Mouse (Mus musculus): Measurements from ENCODE around the gene Asic2. TPM values are rescaled to one million over a fixed set of nuclear protein-coding genes. Genes with fewer than 3 reads are reported as not detected.

The Asic2 gene
- polyA plus RNA-seq, 1 experiment, result 0.08 TPM

DNA sequence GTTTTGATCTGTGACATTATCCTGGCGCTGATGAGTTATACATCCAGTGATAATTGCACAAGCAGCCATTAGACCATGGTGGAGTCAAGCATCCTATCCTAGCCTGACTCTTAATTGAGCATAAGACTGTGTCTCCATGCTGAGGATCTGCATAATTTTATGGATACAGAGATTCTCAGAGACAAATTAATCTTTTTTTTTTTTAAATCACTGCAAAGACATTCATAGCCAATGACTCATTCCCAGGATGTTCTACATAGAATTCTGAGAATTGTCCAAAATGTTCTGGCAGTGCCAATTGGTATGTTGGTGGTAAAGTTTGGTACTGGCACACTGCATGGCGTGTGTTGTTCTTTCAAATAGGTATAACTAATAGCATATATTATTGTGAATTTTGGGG is 272.8 kb downstream of the Asic2 start:
- no peak overlapping the region for H3K27ac ChIP-seq (ENCODE audit: control insufficient read depth, insufficient read depth, low read length)
- H3K4me1 ChIP-seq (replicated peaks; ENCODE audit: control insufficient read depth, insufficient read depth, low read length), result no peaks in the 10 kb centered on the region
- no peaks in the 10 kb centered on the region for H3K36me3 ChIP-seq (ENCODE audit: control insufficient read depth, insufficient read depth, low read length)
- H3K4me3 ChIP-seq (ENCODE audit: control insufficient read depth, insufficient read depth, low read length), result no peak overlapping the region
- TF ChIP-seq CTCF (IDR thresholded peaks at IDR 0.05; ENCODE audit: borderline replicate concordance, control insufficient read depth, extremely low read depth, insufficient read depth, low read length, poor library complexity) (no peak), POLR2A (IDR thresholded peaks at IDR 0.05; ENCODE audit: control insufficient read depth, extremely low read depth, insufficient read depth, low read length, poor library complexity) (no peak)
- 88% methylated on average over 2 of the region's 2 CpGs for WGBS
- no peak for DNase-seq
- H3K27me3 ChIP-seq (ENCODE audit: control insufficient read depth, insufficient read depth, low read length), result no peaks in the 10 kb centered on the region

DNA sequence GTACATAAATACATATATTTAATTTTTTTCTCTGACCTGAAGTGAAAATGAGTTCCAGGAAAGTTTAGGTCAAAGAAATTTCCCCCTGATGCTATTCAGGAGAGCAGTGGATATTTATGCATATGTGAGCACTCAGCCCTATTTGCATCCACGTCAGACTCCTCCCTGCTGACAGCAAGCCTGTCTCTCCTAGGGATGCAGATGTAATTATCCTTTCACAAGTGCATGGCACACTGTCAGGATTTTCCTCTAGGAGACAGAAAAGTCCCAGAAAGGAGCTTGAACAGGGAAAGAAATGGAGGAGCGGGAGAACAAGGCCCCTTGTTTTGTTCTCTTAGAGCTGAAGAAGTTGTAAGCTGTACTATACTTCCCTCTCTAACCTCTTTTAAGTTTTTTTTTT is 287.7 kb downstream of the Asic2 start:
- 85% methylated on average over 2 of the region's 2 CpGs for WGBS
- Histone ChIP-seq H3K4me3 (ENCODE audit: control insufficient read depth, insufficient read depth, low read length) (no peak overlapping the region), H3K27ac (ENCODE audit: control insufficient read depth, insufficient read depth, low read length) (no peak overlapping the region), H3K4me1 (replicated peaks; ENCODE audit: control insufficient read depth, insufficient read depth, low read length) (no peaks in the 10 kb centered on the region), H3K36me3 (ENCODE audit: control insufficient read depth, insufficient read depth, low read length) (no peaks in the 10 kb centered on the region), H3K27me3 (ENCODE audit: control insufficient read depth, insufficient read depth, low read length) (no peaks in the 10 kb centered on the region)
- DNase-seq, result no peak
- TF ChIP-seq POLR2A (IDR thresholded peaks at IDR 0.05; ENCODE audit: control insufficient read depth, extremely low read depth, insufficient read depth, low read length, poor library complexity), result no peak
- TF ChIP-seq CTCF (IDR thresholded peaks at IDR 0.05; ENCODE audit: borderline replicate concordance, control insufficient read depth, extremely low read depth, insufficient read depth, low read length, poor library complexity), result no peak

DNA sequence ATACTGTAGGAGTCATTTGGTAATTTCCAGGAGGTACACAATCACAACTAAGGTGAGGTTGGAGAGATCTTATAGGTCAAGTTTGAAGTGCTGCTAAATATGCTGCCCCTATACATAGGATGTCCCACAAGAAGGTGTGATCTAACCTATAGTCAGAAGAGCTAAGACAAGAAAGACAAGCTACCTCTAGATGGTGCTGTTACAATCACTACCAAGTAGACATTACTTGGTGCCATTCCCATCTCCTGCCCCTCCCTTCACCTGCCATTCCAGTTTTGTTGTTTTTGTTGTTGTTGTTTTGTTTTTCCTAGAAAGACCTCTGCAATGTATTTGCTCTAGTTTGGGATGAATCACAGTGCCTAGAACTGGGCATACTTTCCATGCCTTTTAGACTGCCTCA is 296.5 kb downstream of the Asic2 start:
- Histone ChIP-seq H3K27ac (ENCODE audit: control insufficient read depth, insufficient read depth, low read length) (no peak overlapping the region), H3K27me3 (ENCODE audit: control insufficient read depth, insufficient read depth, low read length) (no peaks in the 10 kb centered on the region), H3K4me1 (replicated peaks; ENCODE audit: control insufficient read depth, insufficient read depth, low read length) (no peaks in the 10 kb centered on the region), H3K36me3 (ENCODE audit: control insufficient read depth, insufficient read depth, low read length) (no peaks in the 10 kb centered on the region), H3K4me3 (ENCODE audit: control insufficient read depth, insufficient read depth, low read length) (no peak overlapping the region)
- no peak for DNase-seq
- TF ChIP-seq CTCF (IDR thresholded peaks at IDR 0.05; ENCODE audit: borderline replicate concordance, control insufficient read depth, extremely low read depth, insufficient read depth, low read length, poor library complexity) (no peak), POLR2A (IDR thresholded peaks at IDR 0.05; ENCODE audit: control insufficient read depth, extremely low read depth, insufficient read depth, low read length, poor library complexity) (no peak)

DNA sequence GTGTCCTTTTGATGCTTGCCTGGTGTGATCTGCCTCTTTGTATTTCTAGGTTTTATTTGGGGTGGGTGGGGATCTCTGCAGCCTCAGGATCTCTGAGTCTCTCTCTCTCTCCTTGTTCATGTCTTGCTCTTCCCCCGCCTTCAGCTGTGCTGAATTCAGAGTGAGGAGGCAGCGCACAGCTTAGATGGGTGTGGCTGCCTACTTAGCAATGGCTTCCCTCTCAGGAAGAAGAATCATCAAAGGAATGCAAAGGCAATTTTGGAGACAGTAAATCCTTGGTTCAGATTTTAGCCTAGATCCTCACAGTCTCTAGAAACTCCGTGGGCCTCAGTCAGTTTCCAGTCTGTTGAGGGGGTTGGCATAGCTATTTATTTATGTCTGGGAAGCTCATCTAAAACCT is 297.8 kb downstream of the Asic2 start:
- DNase-seq, result no peak

DNA sequence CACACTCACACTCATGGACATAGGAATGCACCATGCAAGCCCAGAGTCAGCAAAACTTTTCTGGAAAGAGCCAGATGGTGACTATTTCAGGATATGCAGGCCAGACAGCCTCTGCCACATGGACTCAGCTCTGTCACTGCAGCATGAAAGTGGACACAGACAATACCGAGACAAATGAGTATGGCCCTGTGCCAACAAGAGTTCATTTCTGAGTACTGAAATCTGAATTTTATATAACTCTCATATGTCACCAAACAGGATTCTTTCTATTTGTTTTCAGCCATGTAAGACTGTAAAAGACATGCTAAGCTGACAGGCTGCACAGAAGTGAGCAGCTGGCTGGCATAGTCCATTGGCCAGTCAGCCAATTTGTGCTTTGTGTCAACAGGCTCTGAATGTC is 309.4 kb downstream of the Asic2 start:
- Histone ChIP-seq H3K27ac (ENCODE audit: control insufficient read depth, insufficient read depth, low read length) (no peak overlapping the region), H3K4me3 (ENCODE audit: control insufficient read depth, insufficient read depth, low read length) (no peak overlapping the region), H3K36me3 (ENCODE audit: control insufficient read depth, insufficient read depth, low read length) (no peaks in the 10 kb centered on the region), H3K27me3 (ENCODE audit: control insufficient read depth, insufficient read depth, low read length) (no peaks in the 10 kb centered on the region), H3K4me1 (replicated peaks; ENCODE audit: control insufficient read depth, insufficient read depth, low read length) (no peaks in the 10 kb centered on the region)
- DNase-seq, result no peak
- 82% methylated on average over 1 of the region's 1 CpGs for WGBS
- TF ChIP-seq CTCF (IDR thresholded peaks at IDR 0.05; ENCODE audit: borderline replicate concordance, control insufficient read depth, extremely low read depth, insufficient read depth, low read length, poor library complexity) (no peak), POLR2A (IDR thresholded peaks at IDR 0.05; ENCODE audit: control insufficient read depth, extremely low read depth, insufficient read depth, low read length, poor library complexity) (no peak)

More for the DNA sequence above, 297.8 kb downstream of the Asic2 start:
- no peaks in the 10 kb centered on the region for H3K4me1 ChIP-seq (replicated peaks; ENCODE audit: control insufficient read depth, insufficient read depth, low read length)
- 68% methylated on average over 3 of the region's 3 CpGs for WGBS
- no peak for TF ChIP-seq CTCF (IDR thresholded peaks at IDR 0.05; ENCODE audit: borderline replicate concordance, control insufficient read depth, extremely low read depth, insufficient read depth, low read length, poor library complexity)
- TF ChIP-seq POLR2A (IDR thresholded peaks at IDR 0.05; ENCODE audit: control insufficient read depth, extremely low read depth, insufficient read depth, low read length, poor library complexity), result no peak
- no peaks in the 10 kb centered on the region for H3K36me3 ChIP-seq (ENCODE audit: control insufficient read depth, insufficient read depth, low read length)
- no peaks in the 10 kb centered on the region for H3K27me3 ChIP-seq (ENCODE audit: control insufficient read depth, insufficient read depth, low read length)
- H3K27ac ChIP-seq (ENCODE audit: control insufficient read depth, insufficient read depth, low read length), result no peak overlapping the region
- no peak overlapping the region for H3K4me3 ChIP-seq (ENCODE audit: control insufficient read depth, insufficient read depth, low read length)

DNA sequence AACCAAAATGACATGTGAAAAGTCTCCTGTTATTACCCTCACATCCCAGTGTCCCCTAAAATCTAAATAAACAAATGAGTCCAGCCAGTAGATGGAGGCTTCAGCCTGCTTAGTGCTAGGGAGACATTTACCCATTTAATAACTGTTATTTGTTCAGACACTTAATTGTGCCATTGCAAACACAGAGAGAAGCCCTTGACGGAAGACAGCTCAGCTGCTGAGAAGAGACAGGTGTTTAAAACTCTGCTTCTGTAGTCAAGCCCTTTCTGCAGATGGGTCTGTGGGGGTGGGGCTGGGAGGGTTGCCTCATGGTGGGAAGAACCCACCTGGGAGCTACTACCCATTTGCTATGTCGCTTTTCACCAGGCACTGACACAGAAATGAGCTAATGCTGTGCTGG is 311.1 kb downstream of the Asic2 start:
- Histone ChIP-seq H3K36me3 (ENCODE audit: control insufficient read depth, insufficient read depth, low read length) (no peaks in the 10 kb centered on the region), H3K4me3 (ENCODE audit: control insufficient read depth, insufficient read depth, low read length) (no peak overlapping the region), H3K27me3 (ENCODE audit: control insufficient read depth, insufficient read depth, low read length) (no peaks in the 10 kb centered on the region), H3K27ac (ENCODE audit: control insufficient read depth, insufficient read depth, low read length) (no peak overlapping the region), H3K4me1 (replicated peaks; ENCODE audit: control insufficient read depth, insufficient read depth, low read length) (no peaks in the 10 kb centered on the region)
- WGBS, result 71% methylated on average over 2 of the region's 2 CpGs
- no peak for TF ChIP-seq CTCF (IDR thresholded peaks at IDR 0.05; ENCODE audit: borderline replicate concordance, control insufficient read depth, extremely low read depth, insufficient read depth, low read length, poor library complexity)
- no peak for TF ChIP-seq POLR2A (IDR thresholded peaks at IDR 0.05; ENCODE audit: control insufficient read depth, extremely low read depth, insufficient read depth, low read length, poor library complexity)
- no peak for DNase-seq

DNA sequence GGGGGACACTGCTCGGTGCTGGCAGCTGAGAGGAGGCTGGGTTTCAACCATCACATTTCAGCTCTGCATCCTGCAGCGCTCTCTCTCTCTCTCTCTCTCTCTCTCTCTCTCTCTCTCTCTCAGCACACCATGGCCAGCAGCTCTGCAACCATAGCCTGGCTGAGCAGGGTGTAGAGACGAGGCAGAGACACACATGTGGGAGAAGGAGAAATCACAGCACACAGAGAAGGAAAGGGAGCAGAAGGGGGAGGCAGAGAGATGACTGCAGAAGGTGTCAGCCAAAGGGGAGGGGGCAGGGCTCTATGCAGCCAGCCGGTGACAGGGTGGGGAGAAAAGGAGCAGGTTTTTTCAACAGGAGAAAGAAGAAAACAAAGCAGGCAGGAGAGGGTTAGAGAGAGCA is 320.4 kb downstream of the Asic2 start:
- H3K27me3 ChIP-seq (ENCODE audit: control insufficient read depth, insufficient read depth, low read length), result no peaks in the 10 kb centered on the region
- DNase-seq, result no peak
- TF ChIP-seq POLR2A (IDR thresholded peaks at IDR 0.05; ENCODE audit: control insufficient read depth, extremely low read depth, insufficient read depth, low read length, poor library complexity), result no peak
- no peak for TF ChIP-seq CTCF (IDR thresholded peaks at IDR 0.05; ENCODE audit: borderline replicate concordance, control insufficient read depth, extremely low read depth, insufficient read depth, low read length, poor library complexity)
- no peaks in the 10 kb centered on the region for H3K36me3 ChIP-seq (ENCODE audit: control insufficient read depth, insufficient read depth, low read length)
- H3K27ac ChIP-seq (ENCODE audit: control insufficient read depth, insufficient read depth, low read length), result no peak overlapping the region
- WGBS, result 57% methylated on average over 4 of the region's 4 CpGs
- no peak overlapping the region for H3K4me3 ChIP-seq (ENCODE audit: control insufficient read depth, insufficient read depth, low read length)
- H3K4me1 ChIP-seq (replicated peaks; ENCODE audit: control insufficient read depth, insufficient read depth, low read length), result no peaks in the 10 kb centered on the region
